Mouse (Mus musculus) embryonic facial prominence, embryonic 10.5 days (tissue): Measurements from ENCODE around the gene Tgif2lx1. TPM values are rescaled to one million over a fixed set of nuclear protein-coding genes. Genes with fewer than 3 reads are reported as not detected.
"Not testable (repeated sequence)": the region's sequence is repeated elsewhere in the genome, so short reads cannot be mapped to it uniquely, and the experiment has no call there.

Experiments used
- DNase-seq: peaks from one replicate; pipeline ENCODE4 v3.0.0-alpha.2; 2017; ENCODE audit warnings: low spot score
- H3K27ac ChIP-seq: fragments of 300-500 bp; sonication (generic); replicated peaks from 2 replicates; pipeline ENCODE4 v1.5.1; 2016; ENCODE audit warnings: mild to moderate bottlenecking
- H3K27me3 ChIP-seq: fragments of 300-500 bp; sonication (generic); replicated peaks from 2 replicates; pipeline ENCODE4 v1.6.1; 2016; ENCODE audit warnings: low read depth, mild to moderate bottlenecking; ENCODE audit not compliant: poor library complexity, severe bottlenecking
- H3K36me3 ChIP-seq: fragments of 300-500 bp; sonication (generic); replicated peaks from 2 replicates; pipeline ENCODE4 v1.6.1; 2016; ENCODE audit warnings: mild to moderate bottlenecking, moderate library complexity
- H3K4me1 ChIP-seq: fragments of 300-500 bp; sonication (generic); 2 replicates; pipeline ENCODE4 v1.6.1; 2016
- H3K4me3 ChIP-seq: fragments of 300-500 bp; sonication (generic); 2 replicates; pipeline ENCODE4 v1.5.1; 2016; ENCODE audit warnings: mild to moderate bottlenecking, moderate library complexity
- H3K9me3 ChIP-seq: fragments of 300-500 bp; sonication (generic); 2 replicates; pipeline ENCODE4 v1.6.1; 2016; ENCODE audit warnings: mild to moderate bottlenecking
- WGBS: fragments of 180-500 bp; shearing (Covaris S2); methylation state at CpG from one replicate; pipeline ENCODE4 v1.1.7; 2016; 5-methylcytosine and 5-hydroxymethylcytosine counted together
- polyA plus RNA-seq: library from polyadenylated mRNA; unstranded; fragments of >200 nt; fragmentation: Nextera tagmentation; extraction: Ambion mirVana; gene quantifications from 2 replicates; pipeline ENCODE4 v1.2.1, GENCODE M21; 2016

The Tgif2lx1 gene
- polyA plus RNA-seq = not detected in 2 replicates

- H3K27me3 ChIP-seq, H3K4me3 ChIP-seq, DNase-seq, H3K36me3 ChIP-seq, H3K9me3 ChIP-seq, H3K27ac ChIP-seq, H3K4me1 ChIP-seq: not testable (repeated sequence)
- WGBS = no CpG with 5 or more reads among the region's 5 CpGs
These were observed at the start of gene Tgif2lx1 for GRCm38 (mm10) chrX:118480637-118481036. TSS of gene Tgif2lx1 (minus strand) at chrX:118480737.

Other genes with a start within 250 kb of the Tgif2lx1 start
- gene Tgif2lx2, start 53.5 kb downstream of the Tgif2lx1 start, polyA plus RNA-seq = not detected in 2 replicates